Mouse (Mus musculus): ENCODE measurements around the gene Mesd. TPM values are rescaled to one million over a fixed set of nuclear protein-coding genes. Genes with fewer than 3 reads are reported as not detected.

Gene Mesd
- total RNA-seq (2021): 10 to 100 TPM; 44.6 to 54.9 TPM
- long read RNA-seq, experiment 1, full-length matches to known transcripts: 65 of 74 reads
- long read RNA-seq, experiment 1, partial matches to known transcripts: 0 of 74 reads
- long read RNA-seq, experiment 1, other reads (novel, unspliced or antisense): 9 of 74 reads
- long read RNA-seq, experiment 2, full-length matches to known transcripts: 76 of 81 reads
- long read RNA-seq, experiment 2, partial matches to known transcripts: 0 of 81 reads
- long read RNA-seq, experiment 2, other reads (novel, unspliced or antisense): 5 of 81 reads

- DNase-seq (ENCODE audit: low spot score in 2 of 2): peak; percentile 87 to 89
- intact Hi-C loops (cut with DNase I): loop anchor here (5.0 to 10.0 kb wide), 2 partner anchors 72 to 319 kb away; no protein-coding TSS in a partner anchor
Measured at GRCm38 (mm10) chr7:83884021-83884658, at the start of gene Mesd, which contains the start of gene Tlnrd1. Mesd (plus strand) TSS chr7:83884466. Tlnrd1 (minus strand) TSS chr7:83884305.

GRCm38 (mm10) chr7:83838525-83839224 is 45.6 kb upstream of the Mesd start:
- intact Hi-C loops (cut with DNase I): no loop called here
- no peak for DNase-seq (ENCODE audit: low spot score in 2 of 2)

GRCm38 (mm10) chr7:83840076-83840475 is 44.2 kb upstream of the Mesd start:
- intact Hi-C loops (cut with DNase I): no loop called here

DNA sequence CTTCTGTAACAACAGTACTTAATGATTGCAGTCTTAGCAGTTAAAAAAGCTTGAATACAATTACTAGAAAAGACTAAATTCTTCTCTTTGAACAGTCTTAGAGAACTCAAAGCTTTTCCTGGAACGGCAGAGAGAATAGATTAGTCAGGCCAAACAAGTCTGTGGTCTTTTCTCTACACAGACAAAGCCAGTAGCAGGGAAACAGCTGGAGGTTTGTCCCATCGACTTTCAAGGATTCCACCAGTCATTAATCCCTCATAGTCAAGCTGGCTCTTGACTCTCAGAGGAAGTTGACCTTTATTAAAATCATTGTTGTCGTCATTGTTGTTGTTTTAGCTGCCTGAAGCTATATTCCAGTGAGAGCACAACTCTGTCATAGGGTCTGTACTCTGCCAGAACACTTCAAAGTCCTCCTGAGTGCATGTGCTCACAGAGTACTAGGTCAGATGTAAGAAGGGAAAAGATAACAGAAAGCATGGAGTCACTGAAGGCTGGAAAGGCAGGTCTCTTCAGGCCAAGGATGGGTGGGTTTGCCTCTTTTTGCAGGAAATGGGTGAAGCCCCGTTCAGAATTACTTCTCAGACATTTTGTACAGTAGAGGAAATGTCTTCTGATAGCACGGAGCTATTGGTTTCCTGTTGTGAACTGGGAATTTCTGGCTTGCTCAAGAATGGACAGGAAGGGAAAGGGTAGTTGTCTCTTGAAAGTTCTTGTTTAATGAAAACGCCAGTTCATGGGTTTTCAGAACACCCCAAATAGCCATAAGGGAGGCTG is 41.6 kb upstream of the Mesd start:
- intact Hi-C loops (cut with DNase I): no loop called here
- no peak for DNase-seq (ENCODE audit: low spot score in 2 of 2)

More at GRCm38 (mm10) chr7:83840076-83840475, 44.2 kb upstream of the Mesd start:
- no peak for DNase-seq (ENCODE audit: low spot score in 2 of 2)

- no peak for DNase-seq (ENCODE audit: low spot score in 2 of 2)
- intact Hi-C loops (cut with DNase I): no loop called here
Measured at GRCm38 (mm10) chr7:83844807-83845206, 39.5 kb upstream of the Mesd start.

DNA sequence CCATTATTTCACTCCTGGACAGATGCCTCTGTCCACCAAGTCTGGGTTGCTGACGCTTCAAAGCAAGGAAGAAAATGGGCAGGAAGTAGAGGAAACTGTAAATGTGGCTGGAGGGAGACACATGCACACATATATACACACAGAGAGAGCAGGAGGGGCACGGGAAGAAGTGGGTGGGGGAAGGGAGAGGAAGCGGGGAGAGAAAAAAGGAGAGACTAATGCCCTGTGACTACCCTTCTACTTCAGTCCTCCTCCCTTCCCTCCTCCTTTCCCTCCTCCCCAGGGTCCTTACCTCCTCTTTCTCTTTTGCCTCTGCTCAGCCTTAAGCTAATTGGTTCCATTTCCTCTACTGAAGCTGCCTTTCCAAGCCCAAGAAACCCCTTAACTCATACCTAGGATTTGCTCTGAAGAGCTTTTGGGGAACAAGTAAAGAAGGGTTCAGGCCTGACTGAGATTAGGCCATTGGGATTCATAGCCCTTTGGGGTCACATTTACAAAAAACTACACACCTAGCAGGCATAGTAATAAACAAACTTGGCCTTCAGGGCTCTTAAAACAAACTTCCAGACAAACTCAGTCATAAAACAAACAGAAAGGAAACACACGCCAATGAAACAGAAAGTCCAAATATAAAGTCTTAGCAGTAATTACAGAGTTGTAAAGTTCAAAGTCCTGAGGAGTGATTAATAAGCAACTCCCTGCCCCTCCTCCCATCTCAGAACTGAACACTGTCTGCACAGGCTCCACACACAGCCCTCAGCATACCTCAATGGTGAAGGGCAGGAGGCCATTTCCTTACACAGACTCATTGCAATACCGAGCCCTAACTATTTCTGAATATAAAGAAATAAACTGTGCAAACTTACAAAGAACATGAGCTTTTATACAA is 36.8 kb upstream of the Mesd start:
- intact Hi-C loops (cut with DNase I): no loop called here
- DNase-seq (ENCODE audit: low spot score in 2 of 2): no peak

DNA sequence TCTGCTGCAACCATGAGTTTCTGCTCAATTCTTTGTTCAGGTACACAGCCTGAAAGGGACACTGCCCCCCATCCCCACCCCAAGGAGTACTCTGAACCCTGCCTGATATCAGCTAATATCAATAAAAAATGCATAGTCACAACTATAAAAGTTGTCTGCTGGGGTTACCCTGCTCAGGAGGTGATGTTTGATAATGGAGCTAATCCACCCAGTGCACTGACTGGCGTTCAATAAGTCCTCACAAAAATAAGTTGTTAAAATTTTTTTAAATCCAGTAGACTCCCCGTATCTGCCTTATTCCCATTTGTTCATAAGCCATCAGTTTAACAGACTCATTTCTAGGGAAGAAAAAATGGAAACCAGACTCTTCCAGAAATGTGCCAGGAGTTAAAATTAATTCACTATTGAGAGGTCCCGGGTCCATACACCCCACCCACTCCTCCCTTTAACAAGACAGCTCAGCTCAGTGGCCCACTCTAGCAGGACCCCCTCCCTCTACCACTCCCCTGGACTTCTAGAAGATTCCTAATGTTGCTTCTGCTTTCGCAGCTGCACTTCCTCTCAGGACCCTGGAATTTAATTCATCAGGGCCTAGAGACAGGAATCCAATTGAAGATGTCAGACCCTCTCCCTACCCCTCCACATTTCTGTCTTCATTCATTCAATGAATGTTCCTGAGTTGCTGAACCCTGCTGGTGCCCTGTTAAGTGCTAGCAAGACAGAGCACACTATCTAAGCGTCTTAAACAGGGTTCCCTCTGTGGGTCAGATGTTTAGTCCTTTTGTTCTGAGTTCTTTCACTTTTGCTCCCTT is 32.5 kb upstream of the Mesd start:
- DNase-seq (ENCODE audit: low spot score in 2 of 2): peak in 1 of 2 experiments; percentile 13
- intact Hi-C loops (cut with DNase I): no loop called here

DNA sequence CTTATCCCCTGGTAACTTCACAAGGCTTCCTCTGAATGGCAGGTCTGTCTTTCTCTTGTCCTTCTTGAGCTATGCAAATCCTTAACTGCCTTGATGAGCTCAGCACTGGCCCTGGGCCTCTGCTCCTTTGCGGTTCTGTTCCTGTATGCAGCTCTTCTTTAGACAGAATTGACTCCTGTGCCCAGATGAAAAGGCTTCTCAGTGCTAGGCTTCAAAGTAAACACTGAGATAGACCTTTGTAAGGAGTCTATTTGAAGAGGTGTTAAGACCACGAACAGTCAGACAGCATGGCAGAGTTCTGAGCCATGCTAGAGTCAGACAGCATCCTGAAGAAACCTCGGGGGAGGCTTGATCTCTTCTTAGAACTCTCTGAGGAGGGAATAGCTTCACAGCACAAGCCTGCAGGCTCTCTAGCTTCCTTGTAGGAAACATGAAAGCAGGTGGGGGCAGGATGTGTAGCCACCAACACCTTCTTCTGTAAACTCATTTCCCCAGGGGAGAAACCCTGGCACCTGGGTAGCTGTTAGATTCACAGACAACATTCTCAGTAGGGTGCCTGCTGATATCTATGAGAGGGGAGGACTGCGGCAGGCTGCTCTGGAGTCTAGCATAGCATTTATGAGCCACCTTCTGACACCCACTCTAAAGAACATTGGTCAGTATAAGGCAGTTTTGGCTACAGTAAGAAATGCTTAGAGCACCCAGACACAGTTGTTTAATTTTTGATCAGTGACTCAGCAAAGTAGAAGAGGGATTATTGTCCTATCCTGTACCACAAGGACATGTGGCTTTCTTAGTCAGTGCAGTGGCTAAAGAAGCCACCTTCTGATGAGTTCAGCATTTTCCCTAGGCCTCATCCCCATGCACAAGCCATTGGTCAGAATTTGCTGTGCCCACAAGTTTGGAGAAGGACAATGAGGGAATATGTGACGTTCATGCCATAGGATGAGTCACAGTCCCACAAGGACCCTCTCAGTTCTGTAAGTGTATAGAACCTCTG is 31.6 kb upstream of the Mesd start:
- intact Hi-C loops (cut with DNase I): no loop called here
- DNase-seq (ENCODE audit: low spot score in 2 of 2): peak in 1 of 2 experiments; percentile 15

- intact Hi-C loops (cut with DNase I): no loop called here
- DNase-seq (ENCODE audit: low spot score in 2 of 2): no peak
Measured at GRCm38 (mm10) chr7:83855203-83855602, 29.1 kb upstream of the Mesd start.

DNA sequence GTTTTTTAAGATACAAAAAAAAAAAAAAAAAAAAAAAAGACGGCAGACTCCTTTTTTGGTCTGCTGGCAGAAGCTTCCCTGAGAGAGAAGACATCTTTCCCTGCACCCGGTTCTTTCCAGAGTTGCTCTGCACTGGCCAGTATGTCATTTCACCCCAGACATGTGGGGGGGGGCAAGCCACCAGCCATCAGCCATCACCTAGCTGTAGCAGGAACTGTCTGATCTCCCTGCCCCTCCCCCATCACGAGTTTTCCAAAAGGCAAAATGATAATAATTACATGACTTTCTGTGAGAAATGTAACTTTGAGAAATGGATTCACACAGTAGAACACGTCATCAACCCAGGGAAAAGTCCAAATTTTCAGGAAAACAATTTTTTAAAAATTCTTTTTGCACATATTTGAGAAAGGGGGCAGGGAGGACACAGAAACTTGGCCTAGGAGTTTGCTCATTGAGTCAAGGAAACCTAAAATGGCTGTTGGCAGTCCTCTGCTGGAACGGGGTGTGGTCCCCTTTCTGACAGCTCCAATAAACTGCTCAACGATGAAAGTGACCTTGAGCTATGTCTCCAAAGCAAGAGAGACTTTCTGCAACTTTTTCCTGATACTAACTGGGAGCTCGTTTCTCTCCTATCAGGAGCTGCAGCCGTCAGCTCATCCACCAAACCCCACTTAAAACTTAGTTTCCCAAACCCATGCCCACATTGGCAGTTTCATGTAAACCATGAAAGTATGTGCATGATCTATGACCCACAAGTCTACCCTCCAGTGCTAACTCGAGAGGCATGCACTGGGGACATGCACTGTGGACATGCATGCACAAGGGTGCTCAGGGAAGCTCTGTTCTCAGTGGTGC is 27.7 kb upstream of the Mesd start:
- intact Hi-C loops (cut with DNase I): no loop called here
- DNase-seq (ENCODE audit: low spot score in 2 of 2): no peak

DNA sequence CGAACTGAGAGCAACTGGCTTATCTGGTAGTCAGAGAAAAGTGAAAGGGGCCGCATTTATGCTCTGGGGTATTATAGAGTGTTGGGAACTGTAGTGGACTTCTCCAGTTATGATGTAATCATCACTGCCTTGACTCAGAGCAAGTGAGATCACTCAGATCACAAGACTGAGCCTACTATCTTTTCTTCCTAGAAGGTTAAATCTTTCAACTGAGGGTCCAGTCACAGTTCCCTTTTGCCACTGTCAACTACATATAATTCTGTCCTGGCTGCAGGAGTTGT is 27.1 kb upstream of the Mesd start:
- intact Hi-C loops (cut with DNase I): no loop called here

DNA sequence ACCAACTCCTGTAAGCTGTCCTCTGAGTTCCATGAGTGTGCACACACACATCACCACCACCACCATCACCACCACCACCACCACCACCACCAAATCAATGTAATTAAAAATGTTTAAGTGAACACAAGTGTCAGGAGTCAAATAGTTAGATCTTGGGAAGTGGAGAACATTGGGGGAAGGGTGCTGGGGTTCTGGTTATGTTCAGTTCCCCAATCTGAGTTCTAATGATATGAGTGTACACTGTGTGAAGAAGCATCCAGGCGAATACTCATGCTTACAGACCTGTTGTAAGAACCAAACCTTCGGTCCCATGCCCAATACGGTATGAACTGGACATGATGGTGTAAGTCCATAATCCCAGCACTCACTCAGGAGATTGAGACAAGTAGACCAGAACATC is 26.3 kb upstream of the Mesd start:
- intact Hi-C loops (cut with DNase I): no loop called here
- no peak for DNase-seq (ENCODE audit: low spot score in 2 of 2)

More for the DNA sequence above, 27.1 kb upstream of the Mesd start:
- no peak for DNase-seq (ENCODE audit: low spot score in 2 of 2)

DNA sequence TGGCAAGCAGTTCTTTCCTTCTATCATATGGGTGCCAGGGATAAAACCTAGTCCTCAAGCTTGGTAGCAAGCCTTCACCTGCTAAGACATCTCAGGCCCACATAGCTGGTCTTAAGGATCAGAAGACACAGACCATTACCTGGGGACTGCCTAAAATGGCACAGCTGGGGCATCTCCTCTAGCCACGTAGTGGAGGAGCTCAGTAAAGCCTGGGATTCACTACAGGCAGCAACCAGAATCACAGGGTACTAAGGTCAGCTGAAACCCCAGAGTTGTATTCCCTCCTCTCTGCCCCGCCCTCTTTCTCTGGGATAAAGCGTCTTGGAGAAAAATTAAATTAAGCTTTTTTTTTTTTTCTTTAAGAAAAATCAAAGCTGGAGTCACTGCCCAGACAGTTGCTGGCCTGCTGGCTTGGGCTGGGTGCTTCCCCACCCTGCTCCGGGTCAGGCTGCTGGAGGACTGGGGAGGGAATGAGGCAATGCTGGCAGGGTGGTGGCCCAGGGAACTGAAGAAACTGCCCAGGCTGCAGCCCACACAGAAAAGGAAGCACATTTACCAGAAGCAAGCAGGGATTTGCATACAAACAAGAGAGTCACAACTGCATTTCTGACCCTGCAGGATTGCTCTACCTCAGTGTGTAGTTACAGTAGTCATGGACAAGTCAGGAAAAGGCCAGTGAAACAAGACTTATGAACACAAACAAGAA is 24.7 kb upstream of the Mesd start:
- intact Hi-C loops (cut with DNase I): no loop called here
- DNase-seq (ENCODE audit: low spot score in 2 of 2): no peak

GRCm38 (mm10) chr7:83863554-83863953 is 20.7 kb upstream of the Mesd start:
- DNase-seq (ENCODE audit: low spot score in 2 of 2): no peak
- intact Hi-C loops (cut with DNase I): no loop called here

DNA sequence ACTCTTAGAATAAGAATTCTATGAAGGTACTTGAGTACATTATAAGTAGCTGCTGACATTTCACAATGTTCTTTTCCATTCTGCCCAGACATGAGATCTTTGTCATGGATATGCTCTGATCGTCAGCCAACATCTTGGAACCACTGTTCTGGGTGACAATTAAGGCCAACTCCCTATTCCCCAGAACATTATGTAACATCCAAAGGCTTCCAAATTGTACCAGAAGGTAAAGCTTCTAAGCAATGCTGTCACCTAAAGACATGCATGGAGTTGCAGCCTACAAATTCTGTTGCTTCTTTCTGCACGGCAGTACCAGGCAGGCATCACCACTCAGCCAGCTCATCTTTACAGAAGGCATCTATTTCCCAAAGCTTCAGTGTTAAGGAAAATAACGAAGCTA is 16.1 kb upstream of the Mesd start:
- DNase-seq (ENCODE audit: low spot score in 2 of 2): peak in 1 of 2 experiments; percentile 42
- intact Hi-C loops (cut with DNase I): no loop called here

Data from left cerebral cortex, postnatal 14 days (tissue).